Mouse (Mus musculus): ENCODE measurements around the gene Serpinb9b.

Serpinb9b gene

DNA sequence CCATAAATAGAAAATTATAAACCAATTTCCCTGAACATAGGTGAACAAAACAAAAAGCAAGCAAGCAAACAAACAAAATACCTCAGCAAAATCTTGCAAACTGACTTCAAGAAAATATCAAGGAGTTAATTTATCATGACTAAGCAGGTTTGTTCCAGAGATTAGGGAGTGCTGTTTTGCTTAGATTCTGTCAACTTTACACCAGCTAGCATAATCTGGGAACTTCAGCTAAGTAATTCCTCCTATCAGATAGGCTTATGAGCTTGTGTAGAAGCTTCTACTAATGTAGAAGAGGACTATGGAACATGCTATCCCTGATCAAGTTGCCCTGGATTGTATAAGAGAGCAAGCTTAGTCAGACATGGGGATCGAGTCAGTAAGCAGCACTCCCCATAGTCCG lies 20.0 kb downstream of the Serpinb9b start:
- no peak for DNase-seq (ENCODE audit: low spot score)

DNA sequence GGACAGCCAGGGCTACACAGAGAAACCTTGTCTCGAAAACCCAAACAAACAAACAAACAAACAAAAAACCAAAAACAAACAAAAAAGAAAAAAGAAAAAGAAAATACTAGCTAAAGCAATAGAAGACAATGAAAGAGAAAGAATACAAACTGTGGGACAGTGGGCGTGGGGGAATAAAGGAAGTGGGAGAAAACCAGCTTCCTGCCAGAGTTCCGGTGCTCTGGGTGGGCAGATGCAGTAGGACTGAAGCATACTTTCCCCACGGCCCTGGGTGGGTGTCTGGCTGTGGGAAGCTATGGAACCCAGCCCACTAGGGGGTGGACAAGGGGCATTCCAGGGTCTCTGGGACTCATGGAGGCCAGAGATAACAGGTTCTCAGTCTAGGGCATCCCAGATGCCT lies 21.0 kb downstream of the Serpinb9b start:
- no peak for DNase-seq (ENCODE audit: low spot score)

DNA sequence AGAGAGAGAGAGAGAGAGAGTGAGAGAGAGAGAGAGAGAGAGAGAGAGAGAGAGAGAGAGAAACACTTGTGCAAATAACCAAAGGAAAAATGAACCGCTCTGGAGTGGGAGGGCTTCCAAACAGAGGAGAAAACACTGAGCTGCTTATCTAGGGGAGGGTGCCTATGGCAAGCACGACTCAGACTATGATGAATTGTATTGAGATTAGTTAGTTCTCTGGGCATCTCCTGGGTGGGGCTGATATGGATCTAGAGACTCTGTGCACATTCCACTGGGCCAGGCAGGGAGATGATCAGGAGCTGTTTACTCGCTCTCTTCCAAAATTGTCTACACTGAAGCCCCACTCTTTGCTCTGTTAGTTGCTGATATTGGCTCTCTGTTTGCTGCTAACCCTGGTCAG lies 24.5 kb downstream of the Serpinb9b start:
- DNase-seq (ENCODE audit: low spot score), result no peak

DNA sequence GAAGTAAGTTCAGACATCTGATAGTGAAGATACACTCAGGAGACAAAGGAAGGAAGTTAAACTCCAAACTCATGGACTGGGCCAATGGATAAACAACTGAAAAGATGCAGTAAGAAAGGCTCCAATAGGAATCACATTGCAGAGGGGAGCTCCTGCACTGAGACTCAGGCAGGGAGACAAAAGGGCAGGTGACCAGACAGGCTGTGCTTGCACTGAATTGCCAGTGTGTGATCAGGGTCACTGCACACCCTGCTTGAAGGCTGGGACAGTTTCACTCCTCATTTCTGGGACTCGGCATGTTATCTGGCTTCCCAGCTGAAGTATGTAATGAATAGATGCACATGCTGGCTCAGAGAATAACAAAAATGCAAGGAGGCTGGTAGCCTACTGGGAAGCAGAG lies 35.8 kb downstream of the Serpinb9b start:
- no peak for DNase-seq (ENCODE audit: low spot score)

DNA sequence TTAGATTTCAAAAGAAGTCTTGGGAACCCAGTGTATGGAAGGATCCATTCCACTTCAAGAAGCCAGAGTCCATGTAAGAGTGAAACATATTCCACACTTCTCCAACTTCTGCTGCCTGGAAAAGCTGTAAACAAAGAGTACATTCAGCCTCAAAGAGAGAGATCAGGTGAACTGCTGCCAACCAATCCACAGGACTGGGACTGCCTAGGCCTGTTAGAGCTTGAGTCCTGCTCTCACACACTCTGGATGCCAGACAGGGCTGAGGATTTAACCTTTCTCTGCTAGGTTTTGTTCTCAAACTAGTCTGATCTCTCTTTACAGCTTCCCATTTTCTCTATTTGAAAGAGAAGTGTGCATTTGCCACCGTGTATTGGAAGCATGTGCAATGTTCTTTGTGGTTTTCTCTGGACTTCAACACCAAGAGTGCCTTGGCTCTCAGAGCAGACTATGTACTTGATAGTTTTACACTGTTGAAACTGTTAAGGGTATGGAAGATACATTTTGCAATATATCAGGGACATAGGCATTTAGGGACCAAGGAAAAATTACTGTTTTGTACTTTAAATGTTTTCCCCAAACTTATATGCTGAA lies 40.3 kb downstream of the Serpinb9b start:
- no peak for DNase-seq (ENCODE audit: low spot score)

DNA sequence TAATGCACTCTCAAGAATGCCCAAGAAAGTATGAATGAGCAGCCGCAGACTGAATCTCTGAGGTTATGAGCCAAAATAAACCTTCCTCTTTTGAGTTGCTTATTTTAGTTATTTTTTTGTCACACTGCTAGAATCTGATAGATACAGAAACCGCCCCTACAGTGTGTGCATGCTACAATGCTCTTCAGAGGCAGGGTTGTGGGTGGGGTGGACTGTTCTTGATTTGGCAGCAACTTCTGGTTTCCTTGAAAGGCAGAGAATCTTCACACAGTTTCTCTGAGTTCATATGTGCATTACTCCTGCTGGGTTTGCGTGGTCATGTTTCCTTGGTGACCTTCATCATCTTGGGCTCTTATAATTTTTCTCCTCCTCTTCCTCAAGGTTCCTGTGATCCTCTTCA lies 40.9 kb downstream of the Serpinb9b start:
- no peak for DNase-seq (ENCODE audit: low spot score)

DNA sequence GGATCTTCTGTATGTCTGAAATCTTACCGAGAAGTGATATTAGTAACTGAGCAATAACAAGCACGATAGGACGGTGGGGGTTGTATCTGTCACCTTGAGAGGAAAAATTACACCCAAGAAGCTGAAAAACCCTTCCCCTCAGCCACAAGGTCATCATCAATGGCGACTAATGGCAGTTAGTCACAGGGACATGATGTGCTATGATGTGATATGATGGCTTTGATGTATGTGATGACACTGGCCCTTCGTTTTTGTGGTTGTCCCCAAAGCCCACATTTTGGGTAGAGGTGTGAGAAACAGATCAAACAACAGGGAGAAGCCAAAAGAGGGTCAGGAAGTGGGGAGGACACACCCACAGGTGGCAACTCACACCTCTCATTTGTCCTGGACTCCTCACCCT lies 44.6 kb downstream of the Serpinb9b start:
- DNase-seq (ENCODE audit: low spot score), result no peak

DNA sequence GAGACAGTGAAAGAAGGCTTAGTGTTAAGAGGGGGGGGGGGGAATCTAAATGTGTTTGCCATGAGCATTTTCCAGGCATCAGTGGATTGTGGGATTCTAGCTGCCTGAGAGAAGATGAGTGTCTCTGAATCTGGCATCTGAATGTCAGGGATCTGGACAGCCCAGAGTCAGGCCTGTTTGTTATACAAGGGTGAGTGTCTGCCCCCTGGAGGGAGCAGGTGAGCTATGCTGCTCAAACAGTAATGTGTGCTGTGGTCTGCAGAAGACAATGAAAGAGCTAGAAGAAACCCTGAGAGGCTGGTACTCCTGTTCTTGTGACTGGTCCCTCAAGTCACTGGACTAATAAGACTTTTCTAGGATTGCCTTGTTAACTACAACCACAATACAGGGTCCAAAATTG lies 46.8 kb downstream of the Serpinb9b start:
- peak; percentile 42 for DNase-seq (ENCODE audit: low spot score)

DNA sequence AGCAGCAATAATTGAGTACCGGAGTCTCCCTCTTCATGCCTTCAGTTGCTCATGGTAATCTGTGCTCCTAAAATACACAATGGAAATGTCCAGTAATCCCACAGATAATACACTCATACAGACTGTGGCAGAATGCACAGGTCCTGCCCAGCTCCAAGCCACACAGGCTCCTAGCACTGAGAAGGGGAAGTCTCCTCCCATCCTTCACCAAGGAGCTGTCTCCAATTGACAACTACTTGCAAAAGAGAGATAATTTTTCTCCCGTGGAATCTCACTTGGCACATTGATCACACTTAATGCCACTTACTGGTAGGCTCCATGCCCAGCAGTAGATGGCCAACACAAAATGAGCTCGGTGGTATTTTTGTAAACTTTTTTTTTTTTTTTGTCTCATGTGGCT lies 49.0 kb downstream of the Serpinb9b start:
- no peak for DNase-seq (ENCODE audit: low spot score)

DNA sequence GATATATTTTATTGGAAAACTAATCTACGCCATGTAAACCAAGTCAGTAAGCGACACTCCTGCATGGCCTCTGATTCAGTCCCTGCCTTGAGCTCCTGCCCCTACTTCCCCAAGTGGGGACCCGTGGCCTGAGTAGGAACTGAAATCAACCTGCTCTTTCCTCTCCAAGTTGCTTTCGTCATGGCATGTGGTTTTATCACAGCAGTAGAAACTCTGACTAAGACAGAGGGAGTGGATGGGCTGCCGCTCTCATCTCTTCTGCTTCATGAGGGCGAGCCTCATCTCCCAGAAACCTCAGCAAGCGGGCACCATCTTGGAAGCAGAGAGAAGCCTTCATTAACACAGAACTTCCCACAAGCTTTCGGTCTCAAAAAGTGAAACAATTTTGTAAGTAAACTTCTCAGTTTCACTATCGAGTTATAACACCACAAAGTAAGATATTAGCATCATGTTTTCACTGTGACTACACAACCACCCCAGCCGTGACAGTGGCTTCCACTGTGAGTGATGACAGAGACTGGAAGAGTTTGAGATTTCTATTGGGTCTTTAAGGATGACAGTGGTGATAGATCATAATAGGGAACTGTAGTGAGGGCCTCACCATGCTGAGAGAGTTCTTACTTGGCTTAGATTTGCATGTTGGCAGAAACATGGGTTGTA lies 49.9 kb downstream of the Serpinb9b start:
- no peak for DNase-seq (ENCODE audit: low spot score)

DNA sequence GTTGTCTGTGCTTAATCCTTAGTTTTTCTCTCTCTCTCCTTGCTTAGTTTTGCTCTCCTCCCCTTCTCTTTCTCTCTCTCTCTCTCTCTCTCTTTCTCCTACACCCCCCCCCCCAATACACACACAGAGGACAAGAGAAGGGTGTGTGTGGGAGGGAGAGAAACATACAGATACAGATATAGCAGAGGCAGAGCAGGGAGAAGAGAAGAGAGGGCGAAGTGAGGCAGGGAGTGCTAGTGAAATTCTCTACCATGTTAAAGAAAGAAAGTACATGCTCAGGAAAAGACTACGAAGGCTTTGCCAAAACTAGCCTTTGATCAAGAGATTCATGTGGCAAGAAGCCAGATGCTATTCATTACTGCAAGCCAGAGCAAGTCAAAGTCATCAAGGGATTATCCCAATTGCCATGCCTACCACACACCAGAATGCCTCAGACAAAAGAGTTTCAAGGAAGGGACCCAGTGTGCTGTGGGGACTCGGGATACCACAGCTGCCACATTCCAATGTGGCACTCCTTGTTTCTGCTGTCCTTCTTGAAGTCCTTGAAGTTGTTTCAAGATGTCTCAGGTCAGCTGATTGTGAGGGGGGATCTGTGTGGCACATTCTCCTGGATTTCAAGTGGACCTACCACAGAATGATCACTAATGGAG lies 51.0 kb downstream of the Serpinb9b start, which contains the start of gene Serpinb1b:
Gene Serpinb1b (plus strand): TSS at position 520 of the 650 bp plus-strand sequence.
- peak; percentile 18 for DNase-seq (ENCODE audit: low spot score)

DNA sequence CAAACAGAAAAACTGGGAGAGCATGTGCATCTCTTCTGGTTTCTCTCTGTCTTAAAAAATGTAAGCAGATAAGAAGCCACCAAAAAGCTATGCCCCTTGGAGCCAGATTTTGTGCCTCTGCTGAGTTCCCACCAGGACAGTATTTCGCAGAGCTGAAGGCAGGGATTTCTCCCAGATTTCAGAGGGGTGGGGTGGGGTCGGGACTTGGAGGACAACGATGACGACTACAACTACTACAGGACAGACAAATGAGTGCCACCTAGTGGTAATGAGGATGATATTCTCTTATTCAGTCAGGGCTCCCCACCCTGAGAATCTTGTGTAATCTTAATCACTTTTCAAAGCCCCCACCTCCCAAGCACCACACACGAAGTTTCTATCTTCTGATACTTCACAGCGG lies 52.2 kb downstream of the Serpinb9b start:
- peak; percentile 68 for DNase-seq (ENCODE audit: low spot score)

DNA sequence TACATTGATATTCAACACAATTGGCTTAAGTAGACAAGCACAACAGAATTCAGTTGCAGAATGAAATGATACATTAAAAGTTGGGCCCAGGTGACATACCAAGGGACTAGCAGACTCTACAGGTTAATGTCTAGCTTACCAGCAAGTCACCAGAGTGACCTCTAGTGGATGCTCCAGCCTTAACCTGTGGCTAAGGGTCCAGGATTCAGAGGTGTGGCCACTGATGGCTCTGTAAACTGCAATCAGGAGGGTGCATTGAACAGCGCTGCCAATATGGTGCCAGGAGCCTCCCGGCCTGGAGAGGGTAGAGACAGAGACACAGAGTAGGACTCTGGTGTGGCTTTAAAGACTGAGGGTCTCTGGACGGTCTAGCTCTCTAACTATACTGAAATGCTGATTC lies 53.1 kb downstream of the Serpinb9b start:
- peak; percentile 41 for DNase-seq (ENCODE audit: low spot score)

DNA sequence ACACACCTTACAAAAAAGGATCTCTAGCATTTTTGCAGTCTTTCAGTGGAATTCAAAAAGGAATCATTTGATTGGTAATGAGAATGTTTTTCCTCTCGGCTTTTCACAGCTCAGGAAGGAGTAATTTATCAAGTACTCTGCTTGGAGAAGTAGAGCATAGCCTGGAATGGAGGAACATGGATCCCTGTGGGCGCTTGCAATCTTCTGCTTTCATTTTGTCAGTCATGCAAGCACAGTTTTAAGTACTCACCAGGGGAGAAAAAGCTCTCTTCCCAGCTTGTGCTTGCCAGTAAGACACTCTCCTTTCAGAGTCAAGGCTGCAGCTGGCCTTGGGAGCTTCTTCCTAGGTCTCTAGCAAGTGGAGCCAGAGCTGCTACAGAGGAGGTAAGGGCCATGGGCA lies 56.6 kb downstream of the Serpinb9b start:
- no peak for DNase-seq (ENCODE audit: low spot score)

DNA sequence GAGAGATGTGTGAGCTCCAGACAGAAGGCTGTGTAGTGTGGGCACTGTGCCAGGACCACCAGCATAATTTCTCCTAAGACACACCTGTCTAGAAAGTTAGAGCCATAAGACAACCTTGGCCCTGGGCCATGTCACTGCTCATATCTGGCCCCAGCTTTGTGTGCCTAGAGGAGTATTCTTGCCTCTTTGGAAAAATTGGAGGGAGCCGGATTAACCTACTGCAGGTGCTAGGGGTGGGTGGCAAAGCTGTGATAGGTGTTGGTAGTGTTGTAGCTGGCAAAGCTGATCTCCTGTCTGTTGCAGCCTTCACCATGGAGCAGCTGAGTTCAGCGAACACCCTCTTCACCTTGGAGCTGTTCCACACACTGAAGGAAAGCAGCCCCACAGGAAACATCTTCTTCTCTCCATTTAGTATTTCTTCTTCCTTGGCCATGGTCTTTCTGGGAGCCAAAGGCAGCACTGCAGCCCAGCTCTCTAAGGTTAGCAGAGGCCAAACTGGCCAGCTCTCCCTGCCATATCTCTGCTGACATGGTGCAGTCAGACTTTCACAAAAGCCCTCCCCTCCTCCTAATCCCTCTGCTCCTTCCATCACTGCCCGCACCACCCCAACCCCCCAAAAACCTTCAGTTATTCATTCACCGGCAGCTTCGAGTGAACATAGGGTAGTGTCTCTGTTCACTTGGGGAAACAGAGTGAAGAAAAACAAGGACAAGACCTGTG lies 57.9 kb downstream of the Serpinb9b start:
- no peak for DNase-seq (ENCODE audit: low spot score)

DNA sequence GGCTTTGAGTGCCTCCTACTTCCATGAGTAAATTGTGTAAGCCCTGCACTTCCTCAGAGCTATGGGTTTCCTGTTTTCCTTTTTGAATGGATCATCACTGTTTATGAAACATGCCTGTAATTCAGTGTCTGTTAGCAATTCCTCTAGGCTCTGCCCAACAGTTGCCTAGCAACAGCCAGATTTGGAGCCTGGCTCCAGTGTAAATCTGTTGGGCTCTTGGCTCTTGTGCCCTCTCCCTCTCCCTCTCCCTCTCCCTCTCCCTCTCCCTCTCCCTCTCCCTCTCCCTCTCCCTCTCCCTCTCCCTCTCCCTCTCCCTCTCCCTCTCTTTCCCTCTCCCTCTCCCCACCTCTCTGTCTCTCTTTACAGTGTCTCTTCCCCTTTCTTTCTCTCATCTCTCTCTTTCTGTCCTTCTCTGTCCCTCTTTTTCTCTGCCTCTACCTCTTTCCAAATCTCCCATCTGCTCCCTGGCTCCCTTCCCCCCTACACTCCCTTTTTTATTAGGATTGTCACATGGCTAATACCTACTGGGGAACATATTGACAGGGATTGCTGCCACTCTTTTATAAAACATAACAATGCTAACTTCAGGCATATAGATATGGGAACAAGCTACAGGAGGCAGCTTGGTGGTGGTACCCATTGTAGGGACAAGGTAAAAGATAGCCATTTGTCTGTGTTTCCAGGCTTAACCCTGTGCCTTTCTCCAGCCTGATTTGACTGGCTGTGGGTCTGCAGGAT lies 58.6 kb downstream of the Serpinb9b start:
- peak; percentile 26 for DNase-seq (ENCODE audit: low spot score)

DNA sequence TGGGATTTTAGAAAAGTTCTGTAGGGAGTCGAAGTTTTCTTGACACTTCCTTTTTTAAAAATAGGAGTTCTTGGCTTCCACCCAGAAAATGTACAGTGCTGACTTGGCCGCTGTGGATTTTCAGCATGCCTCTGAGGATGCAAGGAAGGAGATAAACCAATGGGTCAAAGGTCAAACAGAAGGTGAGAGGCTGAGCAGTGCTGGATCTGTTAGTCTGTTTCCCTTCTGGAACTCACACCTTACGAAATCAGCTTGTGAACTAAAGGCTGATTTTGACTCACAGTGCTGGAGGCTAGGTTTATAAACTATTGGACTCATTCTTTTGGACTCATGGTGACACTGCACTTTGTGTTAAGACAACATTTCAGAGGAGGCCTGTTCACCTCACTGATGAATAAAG lies 62.4 kb downstream of the Serpinb9b start:
- DNase-seq (ENCODE audit: low spot score), result no peak

DNA sequence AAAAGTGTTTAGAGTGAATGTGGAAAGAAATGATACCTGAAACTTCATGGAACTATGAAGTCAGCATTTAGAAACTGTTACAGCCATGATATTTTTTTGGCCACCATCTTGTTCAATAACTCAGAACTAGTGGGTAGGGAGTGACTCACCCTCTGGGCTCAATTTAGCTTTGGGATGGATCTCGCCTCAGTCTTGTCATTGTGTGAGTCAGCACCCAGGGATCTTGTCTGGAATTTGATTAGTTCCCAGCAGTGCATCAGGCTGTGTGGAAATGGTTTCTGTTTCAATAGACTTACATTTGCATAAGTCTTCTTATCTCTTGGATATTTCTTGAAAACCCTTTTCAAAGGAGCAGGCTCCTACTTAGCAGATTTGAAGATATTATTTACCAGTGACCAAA lies 63.3 kb downstream of the Serpinb9b start:
- DNase-seq (ENCODE audit: low spot score), result no peak

DNA sequence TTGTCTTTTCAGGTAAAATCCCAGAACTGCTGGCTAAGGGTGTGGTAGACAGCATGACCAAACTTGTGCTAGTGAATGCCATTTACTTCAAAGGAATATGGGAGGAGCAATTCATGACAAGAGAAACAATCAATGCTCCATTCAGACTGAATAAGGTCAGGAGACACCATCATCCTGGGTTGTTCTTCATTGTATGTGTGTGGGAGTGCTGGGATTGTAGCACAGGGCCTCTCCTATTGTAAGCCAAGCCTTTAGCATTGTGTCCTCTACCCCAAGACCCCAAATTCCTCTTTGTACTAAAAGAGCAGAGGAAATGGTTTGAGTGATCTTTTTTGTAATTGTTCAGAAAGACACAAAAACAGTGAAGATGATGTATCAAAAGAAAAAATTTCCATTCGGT lies 64.1 kb downstream of the Serpinb9b start:
- DNase-seq (ENCODE audit: low spot score), result no peak

Data from embryo, embryonic 10.5 days (tissue).